Comparison of ENCODE assay signal across 27 mouse cellular contexts in genomic region chr1:128278563-128278962, GRCm38 (mm10). TPM values are rescaled to one million over a fixed set of nuclear protein-coding genes. Genes with fewer than 3 reads are reported as not detected.
"Had no signal": no experiment of that assay in that cellular context is flagged by ENCODE, and none has a peak within 500 bp of the region (broad histone marks: within the 10 kb centered on the region; RNA-seq: fewer than 3 reads in every experiment).

No protein-coding gene starts in this region.

- H3K4me2 ChIP-seq: heart, embryonic 12.5 days; hindbrain, embryonic 12.5 days; hindbrain, embryonic 14.5 days; kidney, embryonic 15.5 days; limb, embryonic 13.5 days; limb, embryonic 15.5 days; liver, embryonic 12.5 days had no signal

- DNase-seq: forebrain, postnatal 0 days; gastrocnemius, postnatal 14 days; gastrocnemius, postnatal 36 days; heart, adult 18-20 months; heart, postnatal 10 days; heart, postnatal 4 days; kidney, adult 11 months; kidney, adult 2 months; kidney, adult 9 months; kidney, postnatal 14 days; kidney, postnatal 36 days; layer of hippocampus, adult 9-11 months; layer of hippocampus, postnatal 36 days; left cerebral cortex, postnatal 4 days had no signal

- H3K27ac ChIP-seq: hindbrain, embryonic 10.5 days; hindbrain, embryonic 12.5 days; hindbrain, embryonic 14.5 days; kidney, embryonic 15.5 days; kidney, postnatal 0 days; limb, embryonic 13.5 days; limb, embryonic 15.5 days; liver, embryonic 12.5 days had no signal

- H3K27me3 ChIP-seq: heart, embryonic 12.5 days; hindbrain, embryonic 12.5 days; kidney, embryonic 15.5 days; limb, embryonic 13.5 days; limb, embryonic 15.5 days; liver, embryonic 12.5 days had no signal

- H3K4me3 ChIP-seq: heart, embryonic 12.5 days; hindbrain, embryonic 10.5 days; hindbrain, embryonic 12.5 days; kidney, embryonic 15.5 days; limb, embryonic 13.5 days; limb, embryonic 15.5 days; liver, embryonic 12.5 days had no signal

- H3K9me3 ChIP-seq: hindbrain, embryonic 10.5 days; hindbrain, embryonic 12.5 days; kidney, embryonic 15.5 days; limb, embryonic 13.5 days; limb, embryonic 15.5 days; liver, embryonic 12.5 days had no signal

- H3K4me1 ChIP-seq: heart, embryonic 12.5 days; hindbrain, embryonic 10.5 days; hindbrain, embryonic 12.5 days; kidney, embryonic 15.5 days; limb, embryonic 13.5 days; limb, embryonic 15.5 days had no signal

- ATAC-seq: forebrain, postnatal 0 days; hindbrain, embryonic 16.5 days; inflammation-experienced regulatory T-cells, adult 6 months; liver, embryonic 12.5 days had no signal

- H3K9ac ChIP-seq: forebrain, postnatal 0 days; heart, embryonic 12.5 days; hindbrain, embryonic 12.5 days; hindbrain, embryonic 14.5 days; kidney, embryonic 15.5 days; limb, embryonic 13.5 days; limb, embryonic 15.5 days; liver, embryonic 12.5 days had no signal

RNA-seq across cellular contexts. Expression of gene Lct, which starts 49.6 kb away (rescaled TPM):
- polyA plus RNA-seq: heart, embryonic 16.5 days; liver, adult 2 months; liver, embryonic 12.5 days had no signal
